Mouse (Mus musculus): ENCODE data around the gene Igfbp4. TPM values are rescaled to one million over a fixed set of nuclear protein-coding genes. Genes with fewer than 3 reads are reported as not detected.

Igfbp4 gene
- polyA plus RNA-seq, 1 experiment from 2014 or later: 672 TPM

DNA sequence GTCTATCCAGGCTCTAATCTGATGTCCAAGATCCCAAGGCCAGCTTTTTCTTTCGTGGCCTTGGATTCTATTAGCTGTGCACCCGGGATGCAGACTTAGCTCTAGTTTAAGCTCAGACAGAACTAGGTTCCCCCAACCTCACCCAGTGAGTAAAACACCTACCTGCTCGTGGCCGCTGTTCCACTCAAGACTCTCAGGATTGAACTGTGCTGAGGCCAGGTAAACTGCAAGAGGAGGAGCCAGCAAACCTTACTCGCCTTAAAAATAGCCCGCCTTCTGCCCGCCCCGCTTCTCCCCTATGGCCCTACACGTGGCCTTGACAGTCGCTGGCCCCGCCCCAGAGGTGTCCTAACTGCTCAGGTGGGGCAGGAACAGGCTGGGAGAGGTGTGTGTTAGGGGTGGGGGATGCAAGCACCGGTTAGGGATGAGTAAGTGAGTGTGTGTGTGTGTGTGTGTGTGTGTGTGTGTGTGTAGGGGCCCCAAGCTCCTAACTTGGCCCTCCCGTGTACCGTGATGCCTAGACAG is 48.1 kb downstream of the Igfbp4 start, which contains the start of gene Tns4:
Tns4 (minus strand) TSS at position 230 of the 525 bp plus-strand sequence.
- H3K27me3 ChIP-seq (ENCODE audit: insufficient read depth, low read length): no peaks in the 10 kb centered on the region
- H3K4me2 ChIP-seq (ENCODE audit: low read depth, low read length): no peak within 1 kb of the TSS
- no peaks in the 10 kb centered on the region for H3K9me3 ChIP-seq (ENCODE audit: low read length)
- WGBS (ENCODE audit: insufficient replicate concordance): 54% methylated on average over 14 of the region's 14 CpGs
- H3K27ac ChIP-seq (ENCODE audit: low read depth): no peak within 1 kb of the TSS
- DNase-seq (no peak), ATAC-seq (0 out of 2 replicates have a peak, but pooled peaks have one; percentile 25)
- no peak within 1 kb of the TSS for H3K4me3 ChIP-seq (ENCODE audit: low read depth, low read length)
- no peak within 1 kb of the TSS for H3K9ac ChIP-seq (replicated peaks)
- H3K36me3 ChIP-seq (replicated peaks; ENCODE audit: insufficient read depth, low read length): no peaks in the 10 kb centered on the region
- TF ChIP-seq CTCF (IDR thresholded peaks at IDR 0.05; ENCODE audit: low read depth) (no peak), EP300 (IDR thresholded peaks at IDR 0.05; ENCODE audit: low read depth) (no peak)
- H3K4me1 ChIP-seq (ENCODE audit: insufficient read depth): no peaks in the 10 kb centered on the region

DNA sequence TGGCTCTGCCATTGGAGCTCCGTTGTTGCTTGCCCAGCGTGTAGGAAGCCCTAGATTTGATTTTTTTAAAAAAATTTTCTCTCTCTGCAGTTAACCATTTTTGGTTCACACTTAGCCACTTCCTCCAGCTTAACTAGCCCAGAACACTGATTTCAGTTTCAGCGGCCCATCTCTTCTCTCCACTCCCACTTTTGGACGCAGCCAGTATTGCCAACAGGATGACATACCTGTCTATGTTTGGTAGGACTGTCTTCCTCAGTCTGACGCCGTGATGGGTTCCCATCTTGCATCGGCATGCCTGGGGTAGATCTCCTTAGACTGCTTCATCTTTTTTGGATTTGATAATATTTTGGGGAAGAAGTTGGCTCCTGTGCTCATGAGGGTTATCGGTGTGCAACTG is 49.3 kb downstream of the Igfbp4 start:
- Histone ChIP-seq H3K9me3 (ENCODE audit: low read length) (no peaks in the 10 kb centered on the region; the same call in 1 of the 2 replicates), H3K27me3 (ENCODE audit: insufficient read depth, low read length) (no peaks in the 10 kb centered on the region), H3K4me3 (ENCODE audit: low read depth, low read length) (no peak overlapping the region), H3K4me1 (ENCODE audit: insufficient read depth) (no peaks in the 10 kb centered on the region), H3K27ac (ENCODE audit: low read depth) (no peak overlapping the region), H3K36me3 (replicated peaks; ENCODE audit: insufficient read depth, low read length) (no peaks in the 10 kb centered on the region), H3K4me2 (ENCODE audit: low read depth, low read length) (no peak overlapping the region), H3K9ac (replicated peaks) (no peak overlapping the region)
- no peak for TF ChIP-seq EP300 (IDR thresholded peaks at IDR 0.05; ENCODE audit: low read depth)
- TF ChIP-seq CTCF (IDR thresholded peaks at IDR 0.05; ENCODE audit: low read depth): no peak
- DNase-seq: no peak
- WGBS (ENCODE audit: insufficient replicate concordance): 71% methylated on average over 8 of the region's 8 CpGs
- no peak for ATAC-seq

DNA sequence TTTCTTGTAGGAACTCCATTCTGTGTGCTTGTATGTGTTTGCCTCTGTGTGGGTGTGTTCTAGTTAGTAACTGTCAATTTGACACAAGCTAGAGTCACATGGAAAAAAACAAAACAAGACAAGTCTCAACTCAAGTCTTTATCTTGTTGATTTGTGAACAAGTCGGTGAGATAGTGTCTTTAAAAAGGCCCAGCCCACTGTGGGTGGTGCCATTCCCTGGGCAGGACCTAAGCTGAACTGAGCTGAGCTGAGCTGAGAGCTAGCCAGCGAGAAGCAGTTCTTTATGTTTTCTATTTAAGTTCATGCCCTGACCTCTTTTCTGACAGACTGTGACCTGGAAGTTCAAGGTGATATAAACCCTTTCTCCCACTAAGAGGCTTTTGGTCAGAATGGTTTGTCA is 50.6 kb downstream of the Igfbp4 start:
- H3K27ac ChIP-seq (ENCODE audit: low read depth): no peak overlapping the region
- DNase-seq (no peak), ATAC-seq (no peak)
- H3K4me2 ChIP-seq (ENCODE audit: low read depth, low read length): no peak overlapping the region
- no peaks in the 10 kb centered on the region for H3K36me3 ChIP-seq (replicated peaks; ENCODE audit: insufficient read depth, low read length)
- no peak overlapping the region for H3K4me3 ChIP-seq (ENCODE audit: low read depth, low read length)
- no peaks in the 10 kb centered on the region for H3K27me3 ChIP-seq (ENCODE audit: insufficient read depth, low read length)
- no peaks in the 10 kb centered on the region for H3K4me1 ChIP-seq (ENCODE audit: insufficient read depth)
- no peaks in the 10 kb centered on the region; the same call in 1 of the 2 replicates for H3K9me3 ChIP-seq (ENCODE audit: low read length)
- TF ChIP-seq CTCF (IDR thresholded peaks at IDR 0.05; ENCODE audit: low read depth) (no peak), EP300 (IDR thresholded peaks at IDR 0.05; ENCODE audit: low read depth) (no peak)
- 49% methylated on average over 2 of the region's 2 CpGs for WGBS (ENCODE audit: insufficient replicate concordance)
- H3K9ac ChIP-seq (replicated peaks): no peak overlapping the region

DNA sequence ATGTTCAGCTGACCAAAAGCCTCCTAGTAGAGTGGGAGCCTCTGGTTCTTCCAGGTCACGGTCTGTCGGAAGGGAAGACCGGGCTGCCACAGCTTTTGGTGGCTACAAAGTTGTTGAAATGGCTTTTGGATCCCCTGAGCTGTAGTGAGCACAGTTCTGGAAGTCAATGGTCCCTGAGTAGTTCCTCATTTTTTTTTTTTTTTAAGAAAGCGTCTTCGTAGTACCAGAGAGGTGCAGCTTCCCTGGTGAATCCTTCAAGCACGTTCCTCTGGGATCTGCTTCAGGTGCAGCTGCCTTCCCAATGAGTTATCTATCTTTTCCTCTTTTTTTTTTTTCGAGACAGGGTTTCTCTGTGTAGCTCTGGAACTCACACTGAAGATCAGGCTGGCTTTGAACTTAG is 52.7 kb downstream of the Igfbp4 start:
- WGBS (ENCODE audit: insufficient replicate concordance): 53% methylated on average over 7 of the region's 7 CpGs
- H3K27ac ChIP-seq (ENCODE audit: low read depth): no peak overlapping the region
- H3K4me1 ChIP-seq (ENCODE audit: insufficient read depth): no peaks in the 10 kb centered on the region
- H3K4me3 ChIP-seq (ENCODE audit: low read depth, low read length): no peak overlapping the region
- H3K9me3 ChIP-seq (ENCODE audit: low read length): no peaks in the 10 kb centered on the region; the same call in 1 of the 2 replicates
- no peaks in the 10 kb centered on the region for H3K36me3 ChIP-seq (replicated peaks; ENCODE audit: insufficient read depth, low read length)
- DNase-seq: no peak
- no peak for ATAC-seq
- H3K27me3 ChIP-seq (ENCODE audit: insufficient read depth, low read length): no peaks in the 10 kb centered on the region
- no peak overlapping the region for H3K4me2 ChIP-seq (ENCODE audit: low read depth, low read length)
- TF ChIP-seq CTCF (IDR thresholded peaks at IDR 0.05; ENCODE audit: low read depth) (no peak), EP300 (IDR thresholded peaks at IDR 0.05; ENCODE audit: low read depth) (no peak)
- no peak overlapping the region for H3K9ac ChIP-seq (replicated peaks)

DNA sequence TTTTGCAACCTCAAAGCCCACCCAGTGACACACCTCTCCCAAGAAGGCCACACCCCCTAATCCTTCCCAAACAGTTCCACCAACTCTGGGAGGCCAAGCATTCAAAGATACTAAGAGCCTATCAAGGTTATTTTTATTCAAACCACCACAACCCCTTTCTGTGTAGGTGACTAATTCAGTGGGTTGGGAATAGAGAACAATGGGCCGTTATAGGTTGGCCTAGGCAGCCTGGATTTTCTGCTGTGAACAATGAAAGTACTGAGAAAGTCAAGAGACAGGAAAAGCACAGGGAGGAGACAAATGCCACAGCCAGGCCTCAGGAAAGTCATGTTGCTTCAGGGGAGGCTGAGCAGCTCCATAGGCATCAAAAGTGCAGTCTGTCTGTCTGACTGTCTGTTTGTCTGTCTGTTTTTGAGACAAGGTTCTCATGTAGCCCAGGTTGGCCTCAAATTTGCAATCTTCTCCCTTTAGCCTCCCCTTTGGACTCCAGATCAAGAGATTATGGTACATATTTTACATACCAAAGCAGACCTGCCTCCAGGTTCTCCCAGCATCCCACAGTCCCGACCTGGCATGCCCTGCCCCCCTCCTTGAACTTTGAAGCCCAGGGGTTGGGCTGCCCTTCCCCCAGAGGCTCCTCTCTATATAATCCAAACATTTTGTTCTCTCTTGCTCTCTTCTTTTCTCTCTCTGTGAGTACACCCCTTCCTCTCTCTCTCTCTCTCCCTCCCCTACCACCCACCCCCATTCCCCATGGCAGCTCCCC is 54.0 kb downstream of the Igfbp4 start:
- TF ChIP-seq CTCF (IDR thresholded peaks at IDR 0.05; ENCODE audit: low read depth) (no peak), EP300 (IDR thresholded peaks at IDR 0.05; ENCODE audit: low read depth) (no peak)
- WGBS (ENCODE audit: insufficient replicate concordance): 62% methylated on average over 2 of the region's 2 CpGs
- Histone ChIP-seq H3K27me3 (ENCODE audit: insufficient read depth, low read length) (no peaks in the 10 kb centered on the region), H3K27ac (ENCODE audit: low read depth) (no peak overlapping the region), H3K4me1 (ENCODE audit: insufficient read depth) (peaks cover 3% of the 10 kb centered on the region; the same call in 1 of the 2 replicates), H3K4me3 (ENCODE audit: low read depth, low read length) (no peak overlapping the region), H3K9me3 (ENCODE audit: low read length) (no peaks in the 10 kb centered on the region; the same call in 1 of the 2 replicates), H3K9ac (replicated peaks) (no peak overlapping the region), H3K4me2 (ENCODE audit: low read depth, low read length) (no peak overlapping the region), H3K36me3 (replicated peaks; ENCODE audit: insufficient read depth, low read length) (no peaks in the 10 kb centered on the region)
- no peak for DNase-seq
- no peak for ATAC-seq

DNA sequence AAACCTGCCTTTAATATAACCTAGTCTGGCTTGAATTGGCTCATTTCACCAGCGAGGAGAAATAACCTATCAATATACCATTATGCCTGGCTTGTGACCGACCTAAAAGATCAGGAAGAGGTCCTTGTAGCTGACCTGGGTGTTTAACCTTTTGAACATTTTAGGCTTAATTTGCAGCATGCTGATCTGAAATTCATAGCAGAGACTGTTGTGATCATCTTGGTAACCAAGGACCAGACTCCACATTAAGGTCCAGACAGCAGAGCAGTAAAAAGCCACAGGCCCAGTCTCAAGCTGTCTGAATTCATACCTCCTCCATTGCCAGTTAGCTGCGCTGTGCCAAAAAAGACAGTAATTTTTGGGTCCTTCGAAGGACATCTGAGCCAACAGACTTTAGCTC is 54.7 kb downstream of the Igfbp4 start:
- H3K9ac ChIP-seq (replicated peaks): no peak overlapping the region
- no peak overlapping the region for H3K27ac ChIP-seq (ENCODE audit: low read depth)
- no peak for ATAC-seq
- TF ChIP-seq CTCF (IDR thresholded peaks at IDR 0.05; ENCODE audit: low read depth) (no peak), EP300 (IDR thresholded peaks at IDR 0.05; ENCODE audit: low read depth) (no peak)
- H3K4me3 ChIP-seq (ENCODE audit: low read depth, low read length): no peak overlapping the region
- peaks cover 3% of the 10 kb centered on the region; the same call in 1 of the 2 replicates for H3K4me1 ChIP-seq (ENCODE audit: insufficient read depth)
- no peak for DNase-seq
- no peaks in the 10 kb centered on the region; the same call in 1 of the 2 replicates for H3K9me3 ChIP-seq (ENCODE audit: low read length)
- WGBS (ENCODE audit: insufficient replicate concordance): 79% methylated on average over 4 of the region's 4 CpGs
- no peaks in the 10 kb centered on the region for H3K27me3 ChIP-seq (ENCODE audit: insufficient read depth, low read length)
- H3K4me2 ChIP-seq (ENCODE audit: low read depth, low read length): no peak overlapping the region
- no peaks in the 10 kb centered on the region for H3K36me3 ChIP-seq (replicated peaks; ENCODE audit: insufficient read depth, low read length)

Measured in liver, postnatal 0 days (tissue).